Mouse (Mus musculus): ENCODE measurements around the gene Tmem69. TPM values are rescaled to one million over a fixed set of nuclear protein-coding genes. Genes with fewer than 3 reads are reported as not detected.
A peak's percentile ranks its signal among the peaks of the same experiment; 100 is the strongest.

Tmem69 gene
- polyA plus RNA-seq, 1 experiment: 3.9 TPM

GRCm38 (mm10) chr4:116553035-116553434 lies 2.7 kb downstream of the Tmem69 start:
- TF ChIP-seq POLR2A (IDR thresholded peaks at IDR 0.05; ENCODE audit: borderline replicate concordance, extremely low read depth, low read depth, low read length) (no peak), CTCF (IDR thresholded peaks at IDR 0.05; ENCODE audit: insufficient read depth, low read length) (no peak)
- H3K4me1 ChIP-seq (ENCODE audit: control insufficient read depth, insufficient read depth, low read length): no peaks in the 10 kb centered on the region; the same call in 1 of the 2 replicates
- 93% methylated on average over 3 of the region's 3 CpGs for WGBS
- no peak for DNase-seq
- no peak overlapping the region for H3K4me3 ChIP-seq (replicated peaks; ENCODE audit: extremely low read depth, low read depth, low read length)

GRCm38 (mm10) chr4:116550432-116550831 lies 5.3 kb downstream of the Tmem69 start:
- 85% methylated on average over 1 of the region's 1 CpGs for WGBS
- TF ChIP-seq CTCF (IDR thresholded peaks at IDR 0.05; ENCODE audit: insufficient read depth, low read length): no peak
- no peak for TF ChIP-seq POLR2A (IDR thresholded peaks at IDR 0.05; ENCODE audit: borderline replicate concordance, extremely low read depth, low read depth, low read length)
- Histone ChIP-seq H3K4me3 (replicated peaks; ENCODE audit: extremely low read depth, low read depth, low read length) (no peak overlapping the region), H3K4me1 (ENCODE audit: control insufficient read depth, insufficient read depth, low read length) (no peaks in the 10 kb centered on the region; the same call in 1 of the 2 replicates)
- DNase-seq: no peak

GRCm38 (mm10) chr4:116537737-116538136 lies 18.0 kb downstream of the Tmem69 start:
- DNase-seq: no peak
- Histone ChIP-seq H3K4me3 (replicated peaks; ENCODE audit: extremely low read depth, low read depth, low read length) (no peak overlapping the region), H3K4me1 (ENCODE audit: control insufficient read depth, insufficient read depth, low read length) (no peaks in the 10 kb centered on the region)
- 90% methylated on average over 3 of the region's 3 CpGs for WGBS
- no peak for TF ChIP-seq CTCF (IDR thresholded peaks at IDR 0.05; ENCODE audit: insufficient read depth, low read length)
- no peak for TF ChIP-seq POLR2A (IDR thresholded peaks at IDR 0.05; ENCODE audit: borderline replicate concordance, extremely low read depth, low read depth, low read length)

- no peak overlapping the region for H3K4me3 ChIP-seq (replicated peaks; ENCODE audit: extremely low read depth, low read depth, low read length)
- H3K4me1 ChIP-seq (ENCODE audit: control insufficient read depth, insufficient read depth, low read length): no peaks in the 10 kb centered on the region
- TF ChIP-seq CTCF (IDR thresholded peaks at IDR 0.05; ENCODE audit: insufficient read depth, low read length) (no peak), POLR2A (IDR thresholded peaks at IDR 0.05; ENCODE audit: borderline replicate concordance, extremely low read depth, low read depth, low read length) (no peak)
- no peak for DNase-seq
These were observed 19.4 kb downstream of the Tmem69 start for GRCm38 (mm10) chr4:116536351-116536750.

GRCm38 (mm10) chr4:116531109-116531508 lies 24.6 kb downstream of the Tmem69 start:
- 74% methylated on average over 2 of the region's 2 CpGs for WGBS
- H3K4me3 ChIP-seq (replicated peaks; ENCODE audit: extremely low read depth, low read depth, low read length): no peak overlapping the region
- TF ChIP-seq POLR2A (IDR thresholded peaks at IDR 0.05; ENCODE audit: borderline replicate concordance, extremely low read depth, low read depth, low read length): no peak
- TF ChIP-seq CTCF (IDR thresholded peaks at IDR 0.05; ENCODE audit: insufficient read depth, low read length): no peak
- no peaks in the 10 kb centered on the region for H3K4me1 ChIP-seq (ENCODE audit: control insufficient read depth, insufficient read depth, low read length)
- DNase-seq: no peak

- DNase-seq: peak; percentile 93
- Histone ChIP-seq H3K4me3 (replicated peaks; ENCODE audit: extremely low read depth, low read depth, low read length) (peak within 1 kb of the TSS; percentile 69), H3K4me1 (ENCODE audit: control insufficient read depth, insufficient read depth, low read length) (no peaks in the 10 kb centered on the region; the same call in 1 of the 2 replicates)
- WGBS: under 1% methylated on average over 55 of the region's 55 CpGs
- peak; percentile 87 for TF ChIP-seq POLR2A (IDR thresholded peaks at IDR 0.05; ENCODE audit: borderline replicate concordance, extremely low read depth, low read depth, low read length)
- TF ChIP-seq CTCF (IDR thresholded peaks at IDR 0.05; ENCODE audit: insufficient read depth, low read length): peak; percentile 22; the same call in 1 of the 2 replicates
These were observed 48.1 kb downstream of the Tmem69 start, which contains the start of gene Ipp for GRCm38 (mm10) chr4:116507425-116508218. TSS of gene Ipp (plus strand) at chr4:116507549.

GRCm38 (mm10) chr4:116506886-116507424 lies 48.8 kb downstream of the Tmem69 start:
- TF ChIP-seq POLR2A (IDR thresholded peaks at IDR 0.05; ENCODE audit: borderline replicate concordance, extremely low read depth, low read depth, low read length) (no peak), CTCF (IDR thresholded peaks at IDR 0.05; ENCODE audit: insufficient read depth, low read length) (no peak)
- Histone ChIP-seq H3K4me3 (replicated peaks; ENCODE audit: extremely low read depth, low read depth, low read length) (peak overlapping the region; percentile 69), H3K4me1 (ENCODE audit: control insufficient read depth, insufficient read depth, low read length) (no peaks in the 10 kb centered on the region; the same call in 1 of the 2 replicates)
- DNase-seq: no peak
- 22% methylated on average over 11 of the region's 11 CpGs for WGBS

Other genes starting within 250 kb of the Tmem69 start
- 58.5 and 63.0 TPM in 2 replicates for gene Mast2, start 91.8 kb downstream of the Tmem69 start, polyA plus RNA-seq (2012; rRNA removed)
- 1.4 and 2.5 TPM in 2 replicates for gene Ipp, start 48.4 kb downstream of the Tmem69 start, polyA plus RNA-seq (2012; rRNA removed)
- 27.1 and 32.6 TPM in 2 replicates for gene Gpbp1l1, start 1.7 kb upstream of the Tmem69 start, polyA plus RNA-seq (2012; rRNA removed)
- 52.9 and 55.0 TPM in 2 replicates for gene Ccdc17, start 40.7 kb upstream of the Tmem69 start, polyA plus RNA-seq (2012; rRNA removed)
- 1.3 and 2.4 TPM in 2 replicates for gene Nasp, start 72.0 kb upstream of the Tmem69 start, polyA plus RNA-seq (2012; rRNA removed)
- gene Akr1a1, start 95.7 kb upstream of the Tmem69 start, polyA plus RNA-seq (2012; rRNA removed): 536 and 669 TPM in 2 replicates
- gene Prdx1, start 129.6 kb upstream of the Tmem69 start, polyA plus RNA-seq (2012; rRNA removed): 58.4 and 179 TPM in 2 replicates
- 6.6 and 8.0 TPM in 2 replicates for gene Mmachc, start 152.5 kb upstream of the Tmem69 start, polyA plus RNA-seq (2012; rRNA removed)
- 23.9 and 27.4 TPM in 2 replicates for gene Ccdc163, start 152.6 kb upstream of the Tmem69 start, polyA plus RNA-seq (2012; rRNA removed)
- gene Tesk2, start 165.0 kb upstream of the Tmem69 start, polyA plus RNA-seq (2012; rRNA removed): 2.0 and 2.3 TPM in 2 replicates

All from lung, adult 2 months (tissue).